Mouse (Mus musculus): ENCODE measurements at regions not wholly inside any gene's neighbourhood (a gene's known extent, or its start where the extent isn't known, plus 50 kb on each side); places are given as distances from the start of the nearest gene placed in this dataset.

- TF ChIP-seq ZC3H11A (IDR thresholded peaks at IDR 0.05; ENCODE audit: borderline replicate concordance, low read depth, low read length) (no peak), ZNF384 (IDR thresholded peaks at IDR 0.05; ENCODE audit: low read depth, low read length) (no peak)
These were observed 2082.7 kb upstream of the Aga start for GRCm38 (mm10) chr8:51428851-51429250.
